Mouse (Mus musculus): ENCODE results near the gene Agbl4. TPM values are rescaled to one million over a fixed set of nuclear protein-coding genes. Genes with fewer than 3 reads are reported as not detected.

The Agbl4 gene
- polyA plus RNA-seq, 1 experiment from 2014 or later, result 2.3 TPM

DNA sequence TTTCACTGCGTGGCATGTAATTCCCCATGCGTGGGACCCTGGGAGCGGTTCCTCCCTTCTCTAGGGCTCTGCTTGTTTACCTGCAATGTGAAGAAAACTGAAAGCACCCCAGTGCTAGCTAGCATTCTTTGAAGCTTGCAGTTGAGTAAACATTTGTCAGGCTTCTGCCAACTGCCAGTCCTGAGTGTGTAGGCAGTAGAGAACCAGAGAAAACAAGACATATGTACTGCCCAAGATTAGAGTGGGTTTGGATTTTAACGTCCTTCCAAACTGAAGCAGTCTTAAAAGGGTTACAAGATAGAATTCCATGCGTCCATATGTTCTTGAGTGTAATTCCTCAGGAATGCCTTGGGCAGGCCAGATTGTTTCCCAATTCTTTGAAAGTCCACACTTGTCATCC lies 1035.0 kb downstream of the Agbl4 start:
- WGBS, result 86% methylated on average over 5 of the region's 5 CpGs
- no peak overlapping the region for H3K4me2 ChIP-seq
- no peak overlapping the region for H3K9ac ChIP-seq (replicated peaks)
- no peak overlapping the region for H3K27ac ChIP-seq (replicated peaks)
- H3K4me3 ChIP-seq (replicated peaks), result no peak overlapping the region
- H3K27me3 ChIP-seq (replicated peaks), result no peaks in the 10 kb centered on the region
- H3K4me1 ChIP-seq, result peaks cover 14% of the 10 kb centered on the region; the same call in 1 of the 2 replicates
- peaks cover 49% of the 10 kb centered on the region for H3K36me3 ChIP-seq
- no peak for ATAC-seq (ENCODE audit: low FRiP score)
- H3K9me3 ChIP-seq (replicated peaks), result no peaks in the 10 kb centered on the region

- Histone ChIP-seq H3K9me3 (replicated peaks) (no peaks in the 10 kb centered on the region), H3K27ac (replicated peaks) (no peak overlapping the region), H3K4me2 (no peak overlapping the region), H3K9ac (replicated peaks) (no peak overlapping the region), H3K36me3 (peaks cover 9% of the 10 kb centered on the region; the same call in 1 of the 2 replicates), H3K4me3 (replicated peaks) (no peak overlapping the region), H3K27me3 (replicated peaks) (no peaks in the 10 kb centered on the region), H3K4me1 (peaks cover 42% of the 10 kb centered on the region)
- no peak for ATAC-seq (ENCODE audit: low FRiP score)
- WGBS, result 61% methylated on average over 1 of the region's 1 CpGs
These were observed 1044.2 kb downstream of the Agbl4 start for GRCm38 (mm10) chr4:111441709-111442108.

DNA sequence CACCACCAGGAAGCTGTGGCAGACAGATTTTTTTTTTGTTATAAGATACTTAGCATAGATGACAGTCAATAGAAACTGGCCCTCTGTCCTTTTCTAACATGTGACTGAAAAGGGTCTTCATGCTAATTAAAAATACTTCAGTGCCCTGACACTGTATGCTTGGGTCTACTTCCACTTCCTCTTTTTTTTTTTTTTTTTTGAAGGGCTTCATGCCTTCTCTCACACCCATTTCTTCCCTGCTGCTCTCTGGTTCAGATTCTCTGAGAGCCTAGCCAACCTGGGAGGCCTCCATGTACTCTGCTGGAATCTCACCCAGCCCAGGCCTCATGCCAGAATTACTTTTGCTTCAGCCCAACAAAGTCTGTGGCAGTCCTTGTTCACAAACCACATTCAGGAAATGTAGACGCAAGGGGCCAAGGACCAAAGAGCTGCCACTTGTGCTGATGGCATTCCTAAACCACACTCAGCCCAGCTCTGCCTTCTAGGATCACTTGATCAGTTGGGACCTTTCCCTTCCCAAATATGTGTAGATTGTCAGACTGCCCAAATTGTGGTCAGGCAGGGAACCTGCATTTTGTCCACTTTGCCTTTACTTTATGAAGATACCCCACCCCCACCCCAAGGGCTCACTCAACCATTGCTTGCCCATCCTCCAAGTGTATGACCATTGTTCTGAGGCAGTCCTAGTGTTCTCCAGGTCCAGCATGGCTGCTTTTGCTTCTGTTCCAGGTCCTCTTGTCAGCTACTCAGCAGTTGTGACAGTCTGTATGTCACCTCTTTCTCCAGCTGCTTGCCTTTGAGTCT lies 1045.2 kb downstream of the Agbl4 start:
- Histone ChIP-seq H3K27ac (replicated peaks) (peak overlapping the region; percentile 71; the same call in 1 of the 2 replicates), H3K4me1 (peaks cover 36% of the 10 kb centered on the region), H3K9ac (replicated peaks) (no peak overlapping the region), H3K27me3 (replicated peaks) (no peaks in the 10 kb centered on the region), H3K4me3 (replicated peaks) (no peak overlapping the region), H3K4me2 (no peak overlapping the region), H3K36me3 (peaks cover 2% of the 10 kb centered on the region; the same call in 1 of the 2 replicates), H3K9me3 (replicated peaks) (no peaks in the 10 kb centered on the region)
- WGBS, result 62% methylated on average over 1 of the region's 1 CpGs
- peak; percentile 8; the same call in 1 of the 2 replicates for ATAC-seq (ENCODE audit: low FRiP score)

- H3K4me1 ChIP-seq, result peaks cover 35% of the 10 kb centered on the region
- WGBS, result 35% methylated on average over 10 of the region's 10 CpGs
- no peak overlapping the region for H3K4me3 ChIP-seq (replicated peaks)
- no peaks in the 10 kb centered on the region; the same call in 1 of the 2 replicates for H3K36me3 ChIP-seq
- ATAC-seq (ENCODE audit: low FRiP score), result peak; percentile 22
- H3K9me3 ChIP-seq (replicated peaks), result no peaks in the 10 kb centered on the region
- no peak overlapping the region for H3K9ac ChIP-seq (replicated peaks)
- no peaks in the 10 kb centered on the region for H3K27me3 ChIP-seq (replicated peaks)
- peak overlapping the region; percentile 71 for H3K27ac ChIP-seq (replicated peaks)
- no peak overlapping the region for H3K4me2 ChIP-seq
These were observed 1046.6 kb downstream of the Agbl4 start for GRCm38 (mm10) chr4:111443906-111444615.

DNA sequence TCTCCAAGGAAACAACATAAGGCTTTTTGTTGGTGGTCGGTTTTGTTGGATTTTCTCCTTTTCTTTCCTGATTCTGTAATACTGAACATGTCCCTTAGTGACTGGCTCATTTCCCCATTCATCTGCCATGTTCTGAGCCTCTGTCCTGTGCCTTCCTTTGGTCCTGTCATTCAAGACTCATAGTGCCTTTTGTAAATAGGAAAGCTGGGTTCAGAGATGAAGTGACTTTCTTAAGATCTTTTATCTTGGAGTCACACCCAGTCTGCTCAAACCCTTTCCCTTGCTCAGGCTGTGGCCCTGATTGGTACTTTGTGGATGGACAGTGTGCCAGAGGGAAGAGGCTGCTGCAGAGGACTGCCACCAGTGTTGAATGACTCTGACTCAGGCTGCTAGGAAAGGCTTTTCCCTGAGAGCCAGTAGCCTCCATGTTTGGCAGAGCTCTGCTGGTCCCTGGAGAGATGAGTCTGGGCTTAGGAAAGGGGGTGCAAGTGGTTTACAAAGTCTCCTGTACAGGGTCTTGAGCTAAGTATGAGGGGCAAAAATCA lies 1047.2 kb downstream of the Agbl4 start:
- Histone ChIP-seq H3K9ac (replicated peaks) (no peak overlapping the region), H3K4me2 (no peak overlapping the region), H3K9me3 (replicated peaks) (no peaks in the 10 kb centered on the region), H3K27me3 (replicated peaks) (no peaks in the 10 kb centered on the region), H3K4me1 (peaks cover 35% of the 10 kb centered on the region), H3K27ac (replicated peaks) (peak overlapping the region; percentile 71; the same call in 1 of the 2 replicates), H3K4me3 (replicated peaks) (no peak overlapping the region), H3K36me3 (peaks cover 4% of the 10 kb centered on the region)
- ATAC-seq (ENCODE audit: low FRiP score), result peak; percentile 76
- 8% methylated on average over 1 of the region's 1 CpGs for WGBS

GRCm38 (mm10) chr4:111447918-111448317 lies 1050.5 kb downstream of the Agbl4 start:
- no peaks in the 10 kb centered on the region for H3K27me3 ChIP-seq (replicated peaks)
- 81% methylated on average over 3 of the region's 3 CpGs for WGBS
- ATAC-seq (ENCODE audit: low FRiP score), result no peak

GRCm38 (mm10) chr4:111448586-111448985 lies 1051.1 kb downstream of the Agbl4 start:
- 96% methylated on average over 4 of the region's 4 CpGs for WGBS
- Histone ChIP-seq H3K36me3 (peaks cover 9% of the 10 kb centered on the region), H3K4me2 (no peak overlapping the region), H3K9me3 (replicated peaks) (no peaks in the 10 kb centered on the region), H3K27me3 (replicated peaks) (no peaks in the 10 kb centered on the region), H3K9ac (replicated peaks) (no peak overlapping the region), H3K27ac (replicated peaks) (no peak overlapping the region), H3K4me3 (replicated peaks) (no peak overlapping the region), H3K4me1 (peaks cover 13% of the 10 kb centered on the region)
- no peak for ATAC-seq (ENCODE audit: low FRiP score)

More at GRCm38 (mm10) chr4:111447918-111448317, 1050.5 kb downstream of the Agbl4 start:
- H3K36me3 ChIP-seq, result peaks cover 9% of the 10 kb centered on the region
- H3K4me1 ChIP-seq, result peaks cover 20% of the 10 kb centered on the region
- H3K27ac ChIP-seq (replicated peaks), result no peak overlapping the region
- H3K4me2 ChIP-seq, result no peak overlapping the region
- H3K4me3 ChIP-seq (replicated peaks), result no peak overlapping the region
- no peak overlapping the region for H3K9ac ChIP-seq (replicated peaks)
- no peaks in the 10 kb centered on the region for H3K9me3 ChIP-seq (replicated peaks)

GRCm38 (mm10) chr4:111449442-111450199 lies 1052.2 kb downstream of the Agbl4 start:
- H3K4me3 ChIP-seq (replicated peaks), result no peak overlapping the region
- no peak for ATAC-seq (ENCODE audit: low FRiP score)
- H3K9ac ChIP-seq (replicated peaks), result no peak overlapping the region
- H3K4me1 ChIP-seq, result peaks cover 5% of the 10 kb centered on the region
- 74% methylated on average over 7 of the region's 7 CpGs for WGBS
- H3K4me2 ChIP-seq, result no peak overlapping the region
- peaks cover 14% of the 10 kb centered on the region for H3K36me3 ChIP-seq
- H3K9me3 ChIP-seq (replicated peaks), result no peaks in the 10 kb centered on the region
- H3K27ac ChIP-seq (replicated peaks), result no peak overlapping the region
- no peaks in the 10 kb centered on the region for H3K27me3 ChIP-seq (replicated peaks)

DNA sequence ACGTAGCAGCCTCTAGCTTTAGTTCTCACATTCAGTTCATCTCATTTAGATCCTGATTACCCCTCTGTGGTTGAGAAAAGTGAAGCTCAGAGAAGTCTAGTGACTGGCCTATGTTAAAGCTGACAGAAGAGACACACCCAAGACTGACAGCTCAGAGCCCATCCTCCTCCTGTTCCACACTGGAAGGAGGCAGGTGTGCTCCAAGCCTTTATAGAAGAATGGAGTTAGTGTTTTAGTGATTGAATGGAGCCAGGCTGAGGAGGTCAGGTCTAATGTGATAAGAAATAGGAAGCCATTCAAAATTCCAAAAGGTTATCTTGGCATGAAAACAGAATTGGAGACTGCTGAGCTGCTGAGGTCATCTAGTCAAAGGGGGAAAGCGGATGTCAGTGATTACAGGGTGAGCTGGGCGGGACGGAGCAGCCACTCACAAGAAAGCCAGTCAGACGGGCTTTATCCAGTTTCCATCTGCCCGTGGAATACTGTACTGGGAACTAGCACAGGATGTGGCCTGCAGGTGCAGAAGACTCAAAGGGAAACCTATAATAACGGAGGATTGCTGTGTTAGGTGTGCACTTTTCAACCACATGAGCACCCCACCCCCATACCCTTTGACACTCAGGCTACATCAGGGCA lies 1053.9 kb downstream of the Agbl4 start:
- no peaks in the 10 kb centered on the region for H3K27me3 ChIP-seq (replicated peaks)
- H3K36me3 ChIP-seq, result peaks cover 28% of the 10 kb centered on the region
- ATAC-seq (ENCODE audit: low FRiP score), result 0 out of 2 replicates have a peak, but pooled peaks have one; percentile 28
- H3K9ac ChIP-seq (replicated peaks), result no peak overlapping the region
- peaks cover under 1% of the 10 kb centered on the region; the same call in 1 of the 2 replicates for H3K4me1 ChIP-seq
- no peaks in the 10 kb centered on the region for H3K9me3 ChIP-seq (replicated peaks)
- H3K27ac ChIP-seq (replicated peaks), result no peak overlapping the region
- no peak overlapping the region for H3K4me3 ChIP-seq (replicated peaks)
- no peak overlapping the region for H3K4me2 ChIP-seq
- 79% methylated on average over 7 of the region's 7 CpGs for WGBS

- Histone ChIP-seq H3K27ac (replicated peaks) (no peak overlapping the region), H3K9ac (replicated peaks) (no peak overlapping the region), H3K4me1 (peaks cover 8% of the 10 kb centered on the region), H3K4me2 (no peak overlapping the region), H3K9me3 (replicated peaks) (no peaks in the 10 kb centered on the region), H3K36me3 (peaks cover 28% of the 10 kb centered on the region), H3K4me3 (replicated peaks) (no peak overlapping the region), H3K27me3 (replicated peaks) (no peaks in the 10 kb centered on the region)
- WGBS, result 90% methylated on average over 5 of the region's 5 CpGs
- ATAC-seq (ENCODE audit: low FRiP score), result 0 out of 2 replicates have a peak, but pooled peaks have one; percentile 12
These were observed 1054.7 kb downstream of the Agbl4 start for GRCm38 (mm10) chr4:111452192-111452591.

- H3K36me3 ChIP-seq, result peaks cover 28% of the 10 kb centered on the region
- H3K4me3 ChIP-seq (replicated peaks), result no peak overlapping the region
- H3K9ac ChIP-seq (replicated peaks), result no peak overlapping the region
- no peaks in the 10 kb centered on the region for H3K27me3 ChIP-seq (replicated peaks)
- no peak for ATAC-seq (ENCODE audit: low FRiP score)
- H3K4me1 ChIP-seq, result peaks cover 19% of the 10 kb centered on the region
- WGBS, result 60% methylated on average over 3 of the region's 3 CpGs
- no peaks in the 10 kb centered on the region for H3K9me3 ChIP-seq (replicated peaks)
- no peak overlapping the region for H3K4me2 ChIP-seq
- H3K27ac ChIP-seq (replicated peaks), result no peak overlapping the region
These were observed 1055.8 kb downstream of the Agbl4 start for GRCm38 (mm10) chr4:111453275-111453674.
